Mouse (Mus musculus) effector memory CD4-positive, alpha-beta T cell, adult 7 months (primary cell): ENCODE results near the gene Clasrp. TPM values are rescaled to one million over a fixed set of nuclear protein-coding genes. Genes with fewer than 3 reads are reported as not detected.

Experiments
- polyA plus RNA-seq: library from polyadenylated mRNA; unstranded; fragments of 100-300 nt; shearing (Covaris generic); gene quantifications from one replicate; pipeline ENCODE4 v1.2.1, GENCODE M21; 2017

The Clasrp gene
- polyA plus RNA-seq, result 49.4 TPM

DNA sequence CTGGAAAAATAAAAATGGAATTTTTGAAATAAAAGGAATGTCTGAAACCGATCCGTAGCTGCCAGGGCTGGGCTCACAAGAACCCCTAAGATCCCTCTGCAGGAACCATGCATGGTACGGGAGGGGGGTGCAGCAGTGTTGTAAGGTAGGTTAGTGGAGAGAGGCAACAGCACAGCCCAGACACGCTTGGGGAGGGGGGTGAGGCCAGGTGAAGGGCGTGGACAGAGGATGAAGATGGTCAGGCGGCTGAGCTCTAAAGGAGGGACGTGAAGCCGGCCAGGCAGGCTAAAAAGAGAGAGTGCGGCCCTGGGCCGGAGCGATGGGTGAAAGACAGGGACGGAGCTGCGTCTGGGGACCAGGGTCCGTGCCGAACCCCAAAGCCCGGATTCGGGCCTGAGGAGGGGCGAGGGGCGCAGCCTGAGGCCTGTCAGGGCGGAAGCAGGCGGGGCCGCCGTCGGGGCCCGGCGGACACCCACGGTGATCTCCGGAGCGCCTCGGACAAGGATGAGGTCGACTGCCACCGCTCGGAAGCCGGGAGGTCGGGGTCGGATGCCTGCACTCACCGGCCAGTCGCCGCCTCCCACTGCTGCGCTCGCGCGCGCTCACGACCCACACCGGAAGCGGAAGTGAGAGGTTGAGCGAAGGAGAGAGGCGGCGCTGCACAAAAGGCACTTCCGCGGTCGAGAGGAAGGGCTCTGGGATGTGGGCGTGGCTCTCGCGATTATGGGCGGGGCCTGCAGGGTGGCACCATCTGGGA lies at the start of gene Clasrp:
Gene Clasrp, minus strand, starts transcription at position 638 of the 757 bp plus-strand sequence.

DNA sequence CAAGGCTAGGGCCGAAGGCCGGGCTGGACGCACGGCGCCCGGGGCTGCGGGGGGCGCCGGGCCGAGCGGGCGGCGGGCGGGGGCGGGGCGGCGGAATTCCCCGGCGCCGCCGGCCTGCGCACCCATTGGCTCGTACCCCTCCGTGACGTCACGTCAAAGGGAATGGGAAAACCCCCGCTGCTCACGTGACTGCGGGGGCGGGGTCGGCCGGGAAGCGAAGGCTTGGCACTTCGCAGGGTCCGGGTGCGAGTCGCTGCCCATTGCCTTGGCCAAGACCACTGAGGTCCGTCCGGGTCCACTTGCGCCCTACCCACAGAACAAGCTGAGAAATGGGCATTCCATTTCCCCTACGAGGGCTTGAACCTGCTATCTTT lies 25.1 kb upstream of the Clasrp start, which contains the start of gene Relb:
Gene Relb, minus strand, starts transcription at position 78 of the 374 bp plus-strand sequence.

GRCm38 (mm10) chr7:19577141-19577852 lies 27.0 kb downstream of the Clasrp start, which contains the start of the genes Zfp296 and Gemin7:
Gene Zfp296, plus strand, starts transcription at chr7:19577287.
Gene Gemin7, minus strand, starts transcription at chr7:19577595.

GRCm38 (mm10) chr7:19562643-19563410 lies 41.5 kb downstream of the Clasrp start, which contains the start of gene Ppp1r37:
Gene Ppp1r37, minus strand, starts transcription at chr7:19563076.

Other genes with a start within 250 kb of the Clasrp start
- 5.2 TPM for gene Cd3eap, start 245.0 kb downstream of the Clasrp start, polyA plus RNA-seq
- 0.84 TPM for gene Ppp1r13l, start 244.7 kb downstream of the Clasrp start, polyA plus RNA-seq
- gene Ercc2, start 222.5 kb downstream of the Clasrp start, polyA plus RNA-seq, result 8.5 TPM
- gene Klc3, start 200.4 kb downstream of the Clasrp start, polyA plus RNA-seq, result 4.7 TPM
- gene Ckm, start 199.7 kb downstream of the Clasrp start, polyA plus RNA-seq, result 0.18 TPM
- 6.2 TPM for gene Mark4, start 145.7 kb downstream of the Clasrp start, polyA plus RNA-seq
- gene Exoc3l2, start 141.2 kb downstream of the Clasrp start, polyA plus RNA-seq, result not detected
- gene Bloc1s3, start 96.1 kb downstream of the Clasrp start, polyA plus RNA-seq, result 3.8 TPM
- 48.8 TPM for gene Trappc6a, start 96.1 kb downstream of the Clasrp start, polyA plus RNA-seq
- gene Nkpd1, start 86.6 kb downstream of the Clasrp start, polyA plus RNA-seq, result not detected
- gene Ppp1r37, start 41.4 kb downstream of the Clasrp start, polyA plus RNA-seq, result 15.6 TPM
- 1.8 TPM for gene Zfp296, start 27.2 kb downstream of the Clasrp start, polyA plus RNA-seq
- gene Gemin7, start 26.9 kb downstream of the Clasrp start, polyA plus RNA-seq, result 105 TPM
- gene Relb, start 25.0 kb upstream of the Clasrp start, polyA plus RNA-seq, result 249 TPM
- gene Clptm1, start 60.5 kb upstream of the Clasrp start, polyA plus RNA-seq, result 121 TPM
- gene Apoc2, start 73.5 kb upstream of the Clasrp start, polyA plus RNA-seq, result not detected
- gene Gm44805, start 76.9 kb upstream of the Clasrp start, polyA plus RNA-seq, result not detected
- gene Apoc4, start 77.0 kb upstream of the Clasrp start, polyA plus RNA-seq, result 0.18 TPM
- not detected for gene Apoc1, start 88.2 kb upstream of the Clasrp start, polyA plus RNA-seq
- 1.3 TPM for gene Apoe, start 94.7 kb upstream of the Clasrp start, polyA plus RNA-seq
- 63.8 TPM for gene Tomm40, start 111.0 kb upstream of the Clasrp start, polyA plus RNA-seq
- gene Nectin2, start 146.0 kb upstream of the Clasrp start, polyA plus RNA-seq, result not detected
- gene Bcam, start 166.5 kb upstream of the Clasrp start, polyA plus RNA-seq, result 0.65 TPM
- gene Cblc, start 192.3 kb upstream of the Clasrp start, polyA plus RNA-seq, result not detected
- 199 TPM for gene Bcl3, start 218.3 kb upstream of the Clasrp start, polyA plus RNA-seq
- gene Gm19345, start 247.5 kb upstream of the Clasrp start, polyA plus RNA-seq, result not detected